Mouse (Mus musculus) neutrophil, adult 5-6 weeks (primary cell): ENCODE measurements around the gene Dock8. TPM values are rescaled to one million over a fixed set of nuclear protein-coding genes. Genes with fewer than 3 reads are reported as not detected.

Experiments used
- ATAC-seq: fragments of 151-379, 151-347 bp; 2 replicates; pipeline ENCODE4 v1.8.0; 2017; ENCODE audit warnings: mild to moderate bottlenecking, moderate TSS enrichment; ENCODE audit not compliant: insufficient number of reproducible peaks, poor library complexity, low FRiP score, severe bottlenecking; ENCODE audit errors: extremely low read depth
- total RNA-seq: library from RNA; stranded (forward); fragments of 200-1000 nt; gene quantifications from 2 replicates; pipeline ENCODE4 v1.2.3, GENCODE M21; 2017

Dock8 gene
- total RNA-seq, 1 experiment from 2014 or later: 149 TPM

DNA sequence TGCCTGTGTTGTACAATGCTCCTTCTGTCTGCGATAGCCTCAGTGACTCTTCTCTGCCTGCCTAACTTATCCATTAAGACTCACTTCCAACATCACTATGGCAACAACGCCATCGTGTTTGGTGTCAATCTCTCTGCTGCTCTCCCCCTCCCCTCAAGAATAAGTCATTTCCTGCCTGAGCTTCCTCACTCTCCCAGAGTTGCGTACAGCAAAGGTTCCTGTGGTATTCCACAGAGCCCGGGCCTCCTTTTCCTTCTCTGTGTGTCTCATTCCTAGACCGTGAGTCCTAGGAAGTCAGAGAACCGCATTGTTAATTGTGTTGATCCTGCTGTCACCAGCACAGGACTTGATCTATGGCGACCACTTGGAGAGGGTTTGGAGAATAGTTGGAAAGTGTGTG lies 4.4 kb upstream of the Dock8 start:
- ATAC-seq: peak; percentile 20; the same call in 1 of the 2 replicates

DNA sequence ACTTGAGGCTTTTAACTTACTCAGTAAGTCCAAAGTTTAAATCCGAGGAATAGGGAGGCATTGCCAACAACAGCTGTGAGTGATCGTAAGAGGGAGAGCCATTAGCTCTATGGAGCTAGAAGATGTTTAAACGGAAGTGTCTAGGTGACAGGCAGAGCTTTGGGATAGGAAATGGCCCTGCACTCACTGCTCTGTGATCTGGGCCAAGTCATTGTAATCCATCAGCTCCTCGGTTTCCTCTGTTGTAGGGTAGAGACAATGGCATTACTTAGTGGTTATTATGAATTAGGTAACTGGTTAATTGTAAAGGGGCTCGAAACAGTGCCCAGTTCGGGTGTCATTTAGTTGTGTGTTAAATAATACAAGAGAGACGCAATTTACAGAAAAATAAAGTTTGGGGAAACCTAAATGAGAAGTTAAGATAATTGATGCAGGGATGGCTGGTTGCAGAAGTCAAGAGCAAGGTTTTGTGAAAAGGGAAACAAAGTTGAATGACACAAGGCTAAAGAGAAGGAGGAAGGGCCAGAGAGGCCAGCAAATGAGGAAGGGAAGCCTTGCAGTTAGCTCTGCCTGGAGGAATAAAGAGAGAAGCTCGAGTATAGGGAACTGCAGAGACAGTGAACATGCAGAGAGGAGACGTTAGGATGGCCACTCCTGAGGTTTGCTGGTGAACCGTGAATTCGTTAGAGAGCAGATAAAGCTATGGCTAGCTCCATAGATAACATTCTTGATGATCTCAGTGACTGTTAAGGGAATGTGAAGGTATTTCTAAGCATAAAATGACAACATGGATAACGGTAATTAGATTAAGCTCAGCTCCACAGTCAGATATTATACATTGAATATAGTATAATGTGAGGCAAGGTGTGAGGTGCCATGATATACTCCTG lies 2.3 kb upstream of the Dock8 start:
- ATAC-seq: peak; percentile 77

DNA sequence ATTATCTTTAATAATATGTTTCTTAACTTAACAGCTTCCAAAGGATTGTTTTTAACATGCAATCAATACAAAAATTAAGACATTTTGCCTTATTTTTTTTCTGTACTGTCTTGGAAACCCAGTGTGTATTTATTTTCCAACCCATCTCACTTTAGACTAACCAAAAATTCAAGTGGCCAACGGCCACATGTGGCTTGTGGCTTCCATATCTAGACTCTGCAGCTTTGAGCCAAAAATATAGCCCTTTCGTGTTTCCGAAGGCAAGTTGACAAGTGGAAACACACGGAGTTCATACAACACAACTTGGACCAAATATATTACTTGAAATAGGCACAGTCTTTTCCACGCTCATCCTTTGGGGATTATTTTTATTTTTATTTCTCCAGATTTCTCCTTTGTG lies 773 bp upstream of the Dock8 start:
- ATAC-seq: no peak

DNA sequence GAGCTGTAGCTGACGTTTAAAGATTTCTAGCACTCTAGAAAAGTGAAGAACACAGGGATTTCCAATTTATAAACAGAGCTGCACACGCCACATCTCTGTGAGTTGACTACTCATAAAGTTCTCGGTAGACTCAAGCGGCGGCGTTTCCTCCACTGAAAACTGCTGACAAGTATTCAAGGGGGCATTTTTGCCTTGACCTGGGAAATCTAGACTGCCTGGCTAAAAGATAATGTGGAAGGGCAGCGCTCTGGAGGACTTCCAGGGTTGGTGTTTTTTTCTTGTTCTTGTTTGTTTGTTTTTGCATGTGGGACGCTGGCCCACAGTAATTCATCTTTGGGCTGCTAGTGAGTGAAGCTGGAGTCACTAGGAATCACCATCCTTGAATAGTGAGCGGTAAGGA lies 819 bp downstream of the Dock8 start:
- ATAC-seq: no peak

DNA sequence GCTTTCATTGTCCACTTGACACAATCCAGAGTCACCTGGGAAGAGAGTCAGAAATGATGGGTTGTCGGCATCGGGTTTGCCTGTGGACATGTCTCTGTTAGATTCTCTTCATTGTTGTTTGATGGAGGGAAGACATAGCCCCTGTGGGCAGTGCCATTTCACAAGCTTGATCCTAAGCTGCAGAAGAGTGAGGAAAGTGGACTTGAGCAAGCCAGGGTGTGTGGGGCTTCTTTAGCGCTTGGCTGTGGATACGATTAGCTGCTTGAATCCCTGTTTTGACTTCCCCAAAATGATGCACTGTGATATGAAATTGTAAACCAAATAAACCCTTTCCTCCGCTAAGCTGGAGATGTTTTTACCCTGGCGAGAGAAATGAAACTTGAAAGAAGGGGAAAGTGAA lies 2.7 kb downstream of the Dock8 start:
- no peak for ATAC-seq

DNA sequence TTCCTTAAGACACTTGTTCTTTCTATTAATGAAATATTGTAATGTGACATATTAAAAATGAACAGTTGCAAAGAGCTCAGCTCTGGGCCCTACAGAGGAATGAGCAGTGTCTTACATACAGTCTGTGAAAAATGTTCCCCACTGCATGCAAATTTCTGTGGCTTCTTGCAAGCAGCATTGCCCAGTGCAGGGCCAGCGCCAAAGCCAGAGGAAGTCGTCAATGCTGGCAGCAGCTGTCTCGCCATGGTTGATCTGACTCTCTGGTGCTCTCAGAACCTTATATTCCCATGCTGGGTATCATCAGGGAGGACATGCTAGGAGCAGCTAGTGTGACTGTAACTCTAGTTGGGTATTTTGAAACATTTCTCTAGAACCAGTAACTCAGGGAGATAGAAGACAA lies 3.5 kb downstream of the Dock8 start:
- peak; percentile 61 for ATAC-seq

DNA sequence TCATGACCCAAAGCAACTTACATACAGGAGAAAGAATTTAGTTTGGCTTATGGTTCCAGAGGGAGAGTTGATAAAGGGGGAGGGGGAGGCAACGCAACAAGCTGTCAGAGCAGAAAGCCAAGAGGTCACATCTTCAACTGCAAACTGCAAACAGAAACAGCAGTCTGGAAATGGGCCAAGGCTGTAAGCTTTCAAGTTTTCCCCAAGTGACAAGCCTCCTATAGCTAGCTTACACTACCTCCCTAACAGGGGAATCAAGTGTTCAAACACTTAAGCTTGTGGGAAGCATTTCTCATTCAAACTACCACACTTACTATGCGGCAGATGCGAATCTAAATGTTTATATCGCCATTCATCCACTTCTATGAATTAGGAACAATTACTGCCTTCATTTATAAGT lies 4.5 kb downstream of the Dock8 start:
- no peak for ATAC-seq

DNA sequence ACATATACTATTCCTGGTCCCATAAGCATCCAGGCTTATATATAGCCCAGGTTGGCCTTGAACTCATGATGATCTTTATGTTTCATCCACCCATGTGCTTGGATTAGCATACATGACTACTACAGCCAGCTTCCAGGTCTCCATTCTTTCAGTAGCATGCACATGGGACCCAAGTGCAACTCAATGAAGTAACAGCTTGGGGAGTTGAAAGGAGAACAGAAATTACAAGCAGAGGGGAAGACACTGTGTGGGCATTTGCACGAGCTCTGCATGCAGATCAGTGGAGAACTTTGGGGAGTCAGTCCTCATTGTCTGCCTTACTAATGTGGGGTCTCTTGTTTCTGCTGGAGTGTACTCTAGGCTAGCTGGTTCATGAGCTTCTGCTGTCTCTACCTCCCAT lies 7.4 kb downstream of the Dock8 start:
- ATAC-seq: no peak

DNA sequence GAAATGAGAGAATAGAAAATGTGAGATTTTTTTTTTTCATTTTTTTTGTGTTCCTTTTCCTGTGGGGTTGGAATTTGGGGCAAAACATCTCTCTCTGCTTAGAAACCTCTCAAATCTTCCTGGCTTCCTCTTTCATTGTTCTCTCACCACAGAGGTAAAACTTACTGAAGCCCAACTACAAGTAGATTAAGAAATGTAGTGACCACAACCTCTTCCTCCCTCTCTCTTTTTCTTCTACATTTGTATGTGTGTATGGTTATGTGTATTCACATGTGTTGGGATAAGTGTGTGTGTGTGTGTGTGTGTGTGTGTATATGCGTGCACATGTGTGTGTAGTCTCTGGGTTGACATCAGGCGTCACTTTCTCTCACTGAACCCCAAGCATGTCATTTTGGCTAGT lies 9.2 kb downstream of the Dock8 start:
- no peak for ATAC-seq

DNA sequence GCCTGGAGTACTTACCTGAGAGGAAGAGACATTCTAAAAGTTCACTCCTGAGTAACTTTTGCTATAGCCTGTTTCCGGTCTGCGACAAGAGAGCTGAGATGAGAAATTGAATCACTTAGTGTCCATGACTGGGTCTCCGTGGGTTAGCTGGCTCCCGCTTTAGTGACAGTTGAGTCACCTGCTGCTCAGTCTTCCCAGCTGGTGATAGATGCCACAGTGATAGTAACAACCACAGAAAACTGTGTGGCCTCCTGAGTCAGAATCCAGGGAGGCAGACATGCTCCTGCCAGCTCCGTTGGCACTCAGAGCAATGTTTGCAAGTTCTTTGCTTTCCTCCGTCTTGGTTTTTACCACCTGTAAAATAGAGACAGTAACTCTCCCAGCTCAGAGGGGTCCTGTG lies 23.4 kb downstream of the Dock8 start:
- no peak for ATAC-seq

DNA sequence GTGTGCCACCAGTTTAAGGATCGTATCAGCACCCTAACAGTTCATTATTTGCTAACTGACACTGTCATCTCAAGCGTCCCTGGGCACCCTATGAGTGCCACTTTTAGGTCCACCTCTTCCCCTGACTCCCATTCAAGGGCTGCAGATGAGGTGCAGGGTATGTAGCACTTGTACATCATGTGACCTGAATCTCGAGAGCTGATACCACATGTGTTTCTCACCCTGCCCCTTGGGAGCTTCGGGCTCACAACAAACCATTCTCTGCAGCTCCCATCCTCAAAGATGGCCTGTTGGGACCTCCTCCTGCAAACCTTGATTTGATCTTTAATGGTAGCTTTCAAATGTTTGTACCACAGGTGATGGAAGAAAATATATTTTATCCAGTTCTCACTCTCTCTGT lies 32.4 kb downstream of the Dock8 start:
- no peak for ATAC-seq

DNA sequence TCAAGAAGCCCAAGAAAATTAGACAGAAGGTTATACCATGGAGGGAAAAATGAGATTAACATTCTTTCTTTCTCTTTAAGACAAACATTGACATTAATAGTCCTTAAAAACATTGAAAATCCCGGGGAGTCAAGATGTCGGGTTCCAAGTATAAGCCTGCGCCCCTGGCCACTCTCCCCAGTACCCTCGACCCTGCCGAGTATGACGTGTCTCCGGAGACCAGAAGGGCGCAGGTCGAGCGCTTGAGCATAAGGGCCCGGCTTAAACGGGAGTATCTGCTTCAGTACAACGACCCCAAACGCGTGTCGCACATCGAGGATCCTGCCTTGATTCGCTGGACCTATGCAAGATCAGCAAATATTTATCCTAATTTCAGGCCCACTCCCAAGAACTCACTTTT lies 33.7 kb downstream of the Dock8 start:
- 0 out of 2 replicates have a peak, but pooled peaks have one; percentile 36 for ATAC-seq

DNA sequence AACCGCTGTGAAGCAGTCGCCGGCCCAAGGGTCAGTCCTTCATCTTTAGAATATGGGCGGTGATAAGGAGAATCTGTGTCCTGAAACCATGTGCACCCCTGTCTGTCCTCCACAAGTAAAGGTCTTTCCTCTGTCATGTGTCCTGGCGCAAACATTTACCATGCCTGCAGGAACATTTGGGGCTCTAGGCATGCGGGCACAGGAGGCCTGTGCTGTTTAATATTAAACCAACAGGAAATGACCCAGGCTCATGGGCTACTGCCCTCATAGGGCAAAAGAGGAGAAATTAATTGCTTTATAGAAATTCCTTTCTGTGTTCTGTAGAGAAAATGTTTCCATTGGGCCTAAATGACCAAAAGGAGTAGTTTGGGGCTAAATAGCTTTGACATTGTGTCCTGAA lies 36.5 kb downstream of the Dock8 start:
- no peak for ATAC-seq

DNA sequence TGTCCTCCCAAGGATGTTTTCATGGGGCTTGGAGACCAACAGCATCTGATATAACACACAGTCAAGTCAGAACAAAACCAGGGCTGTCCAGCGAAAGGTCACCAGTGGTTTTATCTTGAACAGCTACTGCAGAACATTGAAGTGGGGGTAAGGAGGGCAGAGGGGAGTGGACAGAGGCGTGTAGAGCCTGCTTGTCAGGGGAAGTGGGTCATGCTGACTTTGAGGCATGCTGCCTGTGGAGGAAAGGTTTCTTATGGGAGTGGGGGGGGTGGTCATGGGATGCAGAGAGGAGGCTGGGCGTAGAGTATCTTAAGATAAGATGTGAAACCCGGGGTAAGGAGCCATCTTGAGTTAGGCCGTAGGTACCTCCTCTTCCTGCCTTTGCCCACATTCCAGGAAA lies 37.5 kb downstream of the Dock8 start:
- ATAC-seq: no peak

DNA sequence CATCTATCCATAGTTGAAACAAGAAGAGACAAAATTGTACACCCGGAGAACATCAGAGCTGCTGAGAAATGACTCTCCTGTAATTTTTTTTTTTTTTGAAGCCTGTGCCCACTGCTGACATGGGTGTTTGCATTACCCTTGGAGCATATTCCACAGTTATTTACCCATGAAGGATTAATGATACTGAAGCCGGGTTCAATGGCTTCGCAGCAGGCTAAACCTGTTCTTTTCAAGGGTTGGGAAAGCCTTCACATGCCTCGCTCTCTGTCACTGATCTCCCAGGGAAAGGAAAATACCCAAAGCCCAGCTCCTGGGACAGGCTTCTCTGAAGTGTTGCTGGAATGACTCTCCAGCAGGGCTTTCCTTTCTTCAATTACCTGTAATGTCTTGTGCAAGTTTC lies 37.9 kb downstream of the Dock8 start:
- no peak for ATAC-seq

DNA sequence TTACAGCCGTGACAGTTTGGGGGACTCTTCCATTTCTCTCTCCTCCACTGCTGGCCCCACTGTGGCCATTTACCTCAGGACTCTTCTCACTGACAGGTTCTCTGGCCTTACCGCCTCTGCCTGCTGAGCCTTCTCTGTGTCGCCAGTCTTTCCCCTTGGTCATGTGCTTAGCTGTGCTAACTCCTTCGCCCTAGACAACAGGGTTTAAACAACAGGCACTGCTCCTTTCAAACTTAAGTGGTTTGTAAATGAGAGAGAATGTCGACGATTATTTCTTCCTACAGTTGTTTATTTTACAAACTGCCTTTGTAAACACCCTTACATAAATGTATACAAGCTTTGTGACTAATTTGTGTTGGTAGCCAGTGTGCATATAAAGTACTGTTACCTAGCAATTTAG lies 39.0 kb downstream of the Dock8 start:
- ATAC-seq: no peak

DNA sequence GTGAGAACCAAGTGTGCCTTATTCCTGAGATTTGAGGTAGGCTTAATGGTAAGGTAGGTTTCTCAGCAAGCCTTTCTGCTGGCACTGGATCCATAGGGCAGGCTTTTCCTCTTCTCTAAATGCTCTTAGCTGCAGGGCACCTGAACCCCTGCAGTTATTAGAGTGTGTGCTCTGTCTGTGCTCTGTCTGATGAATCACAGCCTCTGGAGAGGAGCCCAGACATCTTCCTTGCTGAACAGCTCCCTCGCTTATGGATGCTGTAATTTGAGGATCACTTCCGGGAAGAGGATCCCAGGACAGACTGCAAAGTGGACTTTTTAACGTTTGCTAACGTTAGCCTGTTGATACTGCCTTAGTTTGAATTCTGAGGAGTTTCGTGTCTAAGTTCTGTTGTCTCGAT lies 41.9 kb downstream of the Dock8 start:
- ATAC-seq: no peak

DNA sequence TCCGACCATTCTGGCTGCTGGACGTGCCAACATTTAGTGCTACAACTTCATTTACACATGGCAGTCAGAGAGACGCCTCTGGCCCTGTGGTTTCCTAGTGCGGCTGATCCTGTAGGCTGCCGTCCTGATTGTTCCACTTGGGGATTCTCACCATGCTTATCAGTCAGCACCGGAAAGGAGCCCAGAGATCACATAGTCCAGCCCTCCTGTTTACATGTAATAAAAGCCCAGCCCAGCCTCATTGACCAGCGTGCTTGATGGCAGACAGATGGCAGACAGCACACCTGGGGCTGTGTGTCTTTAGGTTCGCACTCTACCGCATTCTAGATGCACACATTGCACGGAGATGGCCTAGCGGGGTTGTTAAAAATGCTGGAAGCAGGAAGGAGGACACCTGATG lies 43.6 kb downstream of the Dock8 start:
- no peak for ATAC-seq

DNA sequence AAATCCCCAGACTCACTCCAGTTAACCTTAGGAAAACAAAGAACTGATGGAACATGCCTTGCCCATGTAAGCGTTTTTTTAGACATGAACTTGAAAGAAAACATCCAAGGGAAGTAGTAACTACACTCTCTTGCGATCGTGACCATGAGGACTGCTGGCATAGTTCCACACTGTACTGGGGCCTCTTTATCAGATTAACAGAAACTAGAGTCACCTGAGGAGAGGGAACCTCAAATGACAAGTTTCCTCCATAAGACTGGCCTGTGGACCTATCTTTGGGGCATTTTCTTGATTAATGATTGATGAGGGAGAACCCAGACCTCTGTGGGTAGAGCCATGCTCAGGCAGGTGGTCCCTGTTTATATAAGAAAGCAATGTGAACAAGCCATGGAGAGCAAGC lies 44.7 kb downstream of the Dock8 start:
- ATAC-seq: no peak

DNA sequence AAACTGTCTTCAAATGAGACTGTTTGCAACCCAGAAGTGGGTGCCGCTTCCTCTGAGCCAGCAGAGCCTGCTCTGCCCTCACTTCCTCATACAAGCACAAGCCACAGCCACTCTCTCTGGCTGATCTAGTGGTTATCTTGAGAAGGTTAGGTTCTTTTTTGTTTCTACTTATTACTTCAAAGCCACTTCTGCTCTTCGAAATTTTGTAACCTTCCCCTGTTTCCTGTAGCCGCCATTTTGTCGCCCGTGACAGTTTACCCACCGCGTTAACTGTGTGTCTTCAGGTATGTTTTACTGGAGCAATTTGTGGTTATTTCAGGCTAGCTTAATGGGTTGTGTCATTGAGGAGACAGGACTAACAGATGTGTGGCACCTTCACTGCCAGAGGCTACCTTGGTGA lies 53.0 kb downstream of the Dock8 start:
- ATAC-seq: peak; percentile 96

DNA sequence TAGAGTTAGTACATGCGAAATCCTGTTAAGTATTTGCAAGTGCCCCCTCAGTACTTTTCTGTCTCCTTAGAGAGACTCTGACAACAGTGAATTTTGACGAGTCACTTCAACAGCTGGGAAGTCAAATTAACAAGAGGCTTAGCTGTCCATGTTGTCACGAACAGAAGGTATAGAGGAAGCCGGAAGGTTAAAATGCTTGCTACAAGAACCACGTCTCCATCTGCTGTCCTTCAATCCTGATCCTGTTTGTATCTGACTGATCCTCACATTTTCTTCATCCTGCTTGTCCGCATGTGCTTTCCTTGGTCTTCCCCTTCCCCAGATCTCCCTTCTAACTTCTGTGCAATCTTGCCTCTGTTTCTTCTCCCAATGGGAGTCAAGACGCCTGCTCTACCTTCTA lies 53.8 kb downstream of the Dock8 start:
- ATAC-seq: no peak
